Mouse (Mus musculus) cerebellum, adult 8-10 months (tissue): ENCODE measurements around the gene Cfap298.

Source experiments
- DNase-seq: peaks from one replicate; pipeline ENCODE4 v3.0.0; 2022

Cfap298 gene

GRCm38 (mm10) chr16:90934687-90935328, at the start of gene Cfap298:
Cfap298 (minus strand) TSS chr16:90935114.
- DNase-seq, result peak; percentile 92

- DNase-seq, result no peak
These were observed 36.1 kb upstream of the Cfap298 start for GRCm38 (mm10) chr16:90971004-90971403.

- no peak for DNase-seq
These were observed 31.3 kb upstream of the Cfap298 start for GRCm38 (mm10) chr16:90966241-90966640.

- DNase-seq, result no peak
These were observed 29.4 kb upstream of the Cfap298 start for GRCm38 (mm10) chr16:90964302-90964701.

GRCm38 (mm10) chr16:90963866-90964265, 29.0 kb upstream of the Cfap298 start:
- DNase-seq, result no peak

GRCm38 (mm10) chr16:90963231-90963630, 28.3 kb upstream of the Cfap298 start:
- DNase-seq, result no peak

GRCm38 (mm10) chr16:90958301-90959085, 23.6 kb upstream of the Cfap298 start:
- no peak for DNase-seq

GRCm38 (mm10) chr16:90955494-90955893, 20.6 kb upstream of the Cfap298 start:
- DNase-seq, result no peak

- DNase-seq, result no peak
These were observed 18.9 kb upstream of the Cfap298 start for GRCm38 (mm10) chr16:90953770-90954169.

- no peak for DNase-seq
These were observed 18.2 kb upstream of the Cfap298 start for GRCm38 (mm10) chr16:90953147-90953546.

- no peak for DNase-seq
These were observed 15.5 kb upstream of the Cfap298 start for GRCm38 (mm10) chr16:90950354-90950963.

- no peak for DNase-seq
These were observed 12.1 kb upstream of the Cfap298 start for GRCm38 (mm10) chr16:90946977-90947376.

- DNase-seq, result no peak
These were observed 6.3 kb upstream of the Cfap298 start for GRCm38 (mm10) chr16:90941246-90941645.

- no peak for DNase-seq
These were observed 674 bp downstream of the Cfap298 start for GRCm38 (mm10) chr16:90934193-90934686.

GRCm38 (mm10) chr16:90933534-90934176, 1.3 kb downstream of the Cfap298 start:
- DNase-seq, result no peak

GRCm38 (mm10) chr16:90927446-90927845, 7.5 kb downstream of the Cfap298 start:
- no peak for DNase-seq

GRCm38 (mm10) chr16:90925461-90925860, 9.5 kb downstream of the Cfap298 start:
- DNase-seq, result peak; percentile 39

- DNase-seq, result no peak
These were observed 10.1 kb downstream of the Cfap298 start for GRCm38 (mm10) chr16:90924606-90925370.

- DNase-seq, result peak; percentile 61
These were observed 13.3 kb downstream of the Cfap298 start for GRCm38 (mm10) chr16:90921471-90922159.

- no peak for DNase-seq
These were observed 17.8 kb downstream of the Cfap298 start for GRCm38 (mm10) chr16:90917156-90917555.

GRCm38 (mm10) chr16:90916040-90916481, 18.9 kb downstream of the Cfap298 start:
- DNase-seq, result no peak

GRCm38 (mm10) chr16:90911766-90912165, 23.1 kb downstream of the Cfap298 start:
- no peak for DNase-seq
